Mouse (Mus musculus): ENCODE measurements around the gene Nfkbil1.

DNA sequence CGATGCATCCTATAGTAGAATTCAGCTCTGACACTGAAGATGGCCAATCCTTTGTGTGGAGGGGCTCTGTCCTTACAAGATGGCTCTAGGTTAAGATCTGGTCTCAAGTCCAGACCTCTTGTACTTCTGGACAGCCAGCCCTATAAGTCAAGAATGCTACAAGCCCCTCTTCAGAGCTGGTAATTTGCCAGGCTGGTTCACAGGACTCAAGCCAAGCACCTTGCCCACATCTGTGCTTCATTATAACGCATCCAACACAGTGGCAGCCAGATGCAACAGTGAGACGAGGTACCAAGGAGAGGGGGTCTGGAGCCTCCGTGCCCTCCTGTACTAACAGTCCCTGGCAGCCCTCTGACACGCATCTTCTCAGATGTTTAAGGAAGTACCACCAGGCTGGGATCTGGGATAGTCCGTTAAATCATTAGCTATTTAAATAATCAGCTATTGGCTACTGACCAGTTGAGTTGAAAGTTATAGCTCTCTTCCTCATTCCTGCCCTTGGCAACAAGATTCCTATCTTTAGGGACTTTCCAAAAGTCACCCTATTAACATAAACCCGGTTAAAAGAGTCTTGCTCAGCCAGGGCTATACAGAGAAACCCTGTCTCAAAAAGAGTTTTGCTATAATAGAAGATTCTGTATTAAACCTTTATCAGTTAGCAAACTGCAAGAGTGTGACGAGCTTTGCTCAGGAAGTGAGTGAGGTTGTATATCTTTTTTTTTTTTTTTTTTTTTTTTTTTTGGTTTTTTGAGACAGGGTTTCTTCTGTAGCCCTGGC lies 61.2 kb downstream of the Nfkbil1 start:
- TF ChIP-seq CTCF (IDR thresholded peaks at IDR 0.05; ENCODE audit: control insufficient read depth, insufficient read depth, insufficient replicate concordance, low read depth, low read length) (no peak), POLR2A (IDR thresholded peaks at IDR 0.05; ENCODE audit: control insufficient read depth, low read depth, low read length) (no peak)
